Mouse (Mus musculus) liver, embryonic 13.5 days (tissue): ENCODE measurements at regions not wholly inside any gene's neighbourhood (a gene's known extent, or its start where the extent isn't known, plus 50 kb on each side); places are given as distances from the start of the nearest gene placed in this dataset.

Experiments used
- ATAC-seq: fragments of 200-750 bp; cut with Nextera tagmentation; 2 replicates; pipeline ENCODE4 v1.8.0; 2017; ENCODE audit warnings: low read depth, mild to moderate bottlenecking, moderate number of reproducible peaks, moderate library complexity
- DNase-seq: peaks from one replicate; pipeline ENCODE4 v3.0.0; 2022
- H3K27ac ChIP-seq: fragments of 300-500 bp; sonication (generic); 2 replicates; pipeline ENCODE4 v1.5.1; 2015; ENCODE audit warnings: moderate library complexity, mild to moderate bottlenecking, inconsistent platforms
- H3K27me3 ChIP-seq: fragments of 300-500 bp; sonication (generic); 2 replicates; pipeline ENCODE4 v1.6.1; 2015; ENCODE audit warnings: mild to moderate bottlenecking, inconsistent platforms
- H3K36me3 ChIP-seq: fragments of 300-500 bp; sonication (generic); 2 replicates; pipeline ENCODE4 v1.6.1; 2015; ENCODE audit warnings: mild to moderate bottlenecking, inconsistent platforms
- H3K4me1 ChIP-seq: fragments of 300-500 bp; sonication (generic); replicated peaks from 2 replicates; pipeline ENCODE4 v1.6.1; 2015; ENCODE audit warnings: inconsistent platforms
- H3K4me2 ChIP-seq: fragments of 300-500 bp; sonication (generic); 2 replicates; pipeline ENCODE4 v1.6.1; 2015; ENCODE audit warnings: inconsistent platforms, mild to moderate bottlenecking, moderate library complexity
- H3K4me3 ChIP-seq: fragments of 300-500 bp; sonication (generic); replicated peaks from 2 replicates; pipeline ENCODE4 v1.5.1; 2015; ENCODE audit warnings: mild to moderate bottlenecking, inconsistent platforms
- H3K9ac ChIP-seq: fragments of 300-500 bp; sonication (generic); 2 replicates; pipeline ENCODE4 v1.6.1; 2015; ENCODE audit warnings: mild to moderate bottlenecking, inconsistent platforms
- H3K9me3 ChIP-seq: fragments of 300-500 bp; sonication (generic); replicated peaks from 2 replicates; pipeline ENCODE4 v1.6.1; 2016; ENCODE audit warnings: inconsistent platforms
- WGBS: fragments of 180-500 bp; shearing (Covaris S2); methylation state at CpG from one replicate; pipeline ENCODE4 v1.1.7; 2015; ENCODE audit not compliant: insufficient replicate concordance; 5-methylcytosine and 5-hydroxymethylcytosine counted together

DNA sequence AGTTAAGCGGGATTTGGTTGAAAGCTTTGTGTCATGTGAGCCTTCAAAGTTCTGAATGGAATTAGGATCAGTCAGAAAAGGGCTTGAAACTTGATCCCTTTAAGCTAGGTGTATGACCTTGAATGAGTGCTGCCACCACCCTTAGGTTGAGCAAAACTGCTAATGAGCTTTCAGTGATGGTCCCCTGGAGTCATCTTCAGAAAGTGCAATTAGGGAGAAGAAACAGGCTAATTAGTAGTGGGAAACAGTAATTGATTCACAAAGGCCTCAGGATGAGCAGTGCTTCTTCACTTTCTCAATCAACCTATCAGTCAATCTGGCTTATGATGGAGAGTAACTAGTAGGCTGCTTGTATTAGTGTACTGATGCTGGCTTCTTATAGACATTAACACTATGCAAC lies 590.1 kb upstream of the Pcdh20 start:
- Histone ChIP-seq H3K27ac (no peak overlapping the region), H3K4me3 (no peak overlapping the region), H3K9me3 (no peaks in the 10 kb centered on the region), H3K4me1 (no peaks in the 10 kb centered on the region), H3K27me3 (no peaks in the 10 kb centered on the region), H3K9ac (no peak overlapping the region), H3K36me3 (no peaks in the 10 kb centered on the region), H3K4me2 (no peak overlapping the region)
- WGBS = 44% methylated on average over 1 of the region's 1 CpGs
- no peak for ATAC-seq
- DNase-seq = no peak

DNA sequence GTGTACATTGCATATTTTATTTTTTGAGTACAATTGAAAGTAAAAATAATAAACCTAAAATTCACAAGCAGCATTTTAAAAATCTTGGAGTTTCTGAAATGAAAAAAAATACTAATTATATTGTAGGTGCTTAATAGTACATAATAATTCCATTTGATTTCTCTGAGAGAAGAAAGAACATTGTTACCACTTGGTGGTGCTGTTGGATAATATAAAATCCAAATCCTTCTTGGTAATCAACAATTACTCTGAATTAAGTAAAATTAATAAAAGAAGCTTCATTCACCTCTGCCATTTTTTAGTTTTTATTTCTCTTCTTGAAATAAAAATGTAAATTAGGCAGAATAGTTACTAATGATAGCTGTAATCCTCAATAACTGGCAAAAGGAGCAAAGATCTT lies 563.2 kb upstream of the Pcdh20 start:
- H3K27ac ChIP-seq = no peak overlapping the region
- DNase-seq = no peak
- no peaks in the 10 kb centered on the region for H3K4me1 ChIP-seq
- no peak overlapping the region for H3K4me2 ChIP-seq
- ATAC-seq = no peak
- H3K27me3 ChIP-seq = no peaks in the 10 kb centered on the region
- 0 out of 2 replicates have a peak, but pooled peaks cover 4% of the 10 kb centered on the region for H3K9me3 ChIP-seq
- H3K9ac ChIP-seq = no peak overlapping the region
- no peak overlapping the region for H3K4me3 ChIP-seq
- no peaks in the 10 kb centered on the region for H3K36me3 ChIP-seq

GRCm38 (mm10) chr14:89011440-89011839 lies 540.2 kb upstream of the Pcdh20 start:
- H3K9ac ChIP-seq = no peak overlapping the region
- DNase-seq = no peak
- no peak for ATAC-seq
- no peaks in the 10 kb centered on the region for H3K9me3 ChIP-seq
- 66% methylated on average over 2 of the region's 2 CpGs for WGBS
- no peaks in the 10 kb centered on the region for H3K27me3 ChIP-seq
- H3K4me1 ChIP-seq = no peaks in the 10 kb centered on the region
- no peak overlapping the region for H3K4me3 ChIP-seq
- no peak overlapping the region for H3K27ac ChIP-seq
- H3K4me2 ChIP-seq = no peak overlapping the region
- no peaks in the 10 kb centered on the region for H3K36me3 ChIP-seq

- no peak overlapping the region for H3K9ac ChIP-seq
- ATAC-seq (no peak), DNase-seq (no peak)
- H3K4me1 ChIP-seq = no peaks in the 10 kb centered on the region
- H3K4me2 ChIP-seq = no peak overlapping the region
- WGBS = 15% methylated on average over 1 of the region's 1 CpGs
- no peaks in the 10 kb centered on the region for H3K36me3 ChIP-seq
- no peaks in the 10 kb centered on the region for H3K27me3 ChIP-seq
- no peaks in the 10 kb centered on the region for H3K9me3 ChIP-seq
- no peak overlapping the region for H3K4me3 ChIP-seq
- H3K27ac ChIP-seq = no peak overlapping the region
These were observed 538.5 kb upstream of the Pcdh20 start for GRCm38 (mm10) chr14:89009648-89010047.

- ATAC-seq (no peak), DNase-seq (no peak)
- no peaks in the 10 kb centered on the region for H3K36me3 ChIP-seq
- no peak overlapping the region for H3K27ac ChIP-seq
- no peaks in the 10 kb centered on the region for H3K9me3 ChIP-seq
- whole genome bisulfite sequencing = 11% methylated on average over 6 of the region's 6 CpGs
- H3K27me3 ChIP-seq = no peaks in the 10 kb centered on the region
- H3K4me3 ChIP-seq = no peak overlapping the region
- no peak overlapping the region for H3K9ac ChIP-seq
- H3K4me1 ChIP-seq = no peaks in the 10 kb centered on the region
- H3K4me2 ChIP-seq = no peak overlapping the region
These were observed 510.7 kb upstream of the Pcdh20 start for GRCm38 (mm10) chr14:88981895-88982294.

GRCm38 (mm10) chr14:88976007-88976406 lies 504.8 kb upstream of the Pcdh20 start:
- Histone ChIP-seq H3K9me3 (no peaks in the 10 kb centered on the region), H3K27me3 (no peaks in the 10 kb centered on the region), H3K4me1 (no peaks in the 10 kb centered on the region), H3K4me2 (no peak overlapping the region), H3K4me3 (no peak overlapping the region), H3K36me3 (no peaks in the 10 kb centered on the region), H3K27ac (no peak overlapping the region), H3K9ac (no peak overlapping the region)
- DNase-seq (no peak), ATAC-seq (no peak)
- 56% methylated on average over 1 of the region's 1 CpGs for WGBS

- DNase-seq (no peak), ATAC-seq (no peak)
- Histone ChIP-seq H3K4me1 (no peaks in the 10 kb centered on the region), H3K9me3 (no peaks in the 10 kb centered on the region), H3K27ac (no peak overlapping the region), H3K4me3 (no peak overlapping the region), H3K27me3 (no peaks in the 10 kb centered on the region), H3K9ac (no peak overlapping the region), H3K36me3 (no peaks in the 10 kb centered on the region), H3K4me2 (no peak overlapping the region)
- WGBS = 38% methylated on average over 1 of the region's 1 CpGs
These were observed 463.4 kb upstream of the Pcdh20 start for GRCm38 (mm10) chr14:88934569-88934968.
